In genomic region chr15:52430491-52431158, GRCm38 (mm10) we compare ENCODE assay signal across 27 mouse cellular contexts.
DNase-seq lines count a peak whose midpoint lies in the region; ATAC-seq and TF ChIP-seq lines count a peak whose summit lies in the region.
"Had no signal": no experiment of that assay in that cellular context is flagged by ENCODE, and none has a peak within 500 bp of the region (broad histone marks: within the 10 kb centered on the region; RNA-seq: fewer than 3 reads in every experiment).

No protein-coding gene starts in this region.

- no peak overlapping the region for H3K4me3 ChIP-seq in midbrain, embryonic 10.5 days
- no peak overlapping the region for H3K4me3 ChIP-seq in midbrain, embryonic 13.5 days (replicated peaks)
- no peak overlapping the region for H3K4me3 ChIP-seq in midbrain, embryonic 16.5 days (ENCODE audit: low read depth, low read length)
- H3K4me3 ChIP-seq: embryonic facial prominence, embryonic 10.5 days; embryonic facial prominence, embryonic 13.5 days; erythroblast, embryonic 14.5 days; forebrain, embryonic 12.5 days; forebrain, embryonic 15.5 days; heart, adult 2 months; heart, embryonic 10.5 days; heart, embryonic 13.5 days had no signal

- TF ChIP-seq POLR2A in brain, embryonic 14.5 days (IDR thresholded peaks at IDR 0.05; ENCODE audit: borderline replicate concordance, extremely low read depth, insufficient read depth, insufficient read length, poor library complexity, severe bottlenecking): no peak

- no peak overlapping the region for H3K9ac ChIP-seq in midbrain, embryonic 13.5 days (replicated peaks)
- 0 out of 2 replicates have a peak overlapping the region, but pooled peaks have one; percentile 30 for H3K9ac ChIP-seq in midbrain, embryonic 16.5 days (ENCODE audit: low read depth, low read length)
- H3K9ac ChIP-seq: embryonic facial prominence, embryonic 13.5 days; forebrain, embryonic 12.5 days; forebrain, embryonic 15.5 days; heart, embryonic 13.5 days had no signal

- H3K9me3 ChIP-seq in midbrain, embryonic 10.5 days (replicated peaks): no peaks in the 10 kb centered on the region
- H3K9me3 ChIP-seq in midbrain, embryonic 13.5 days: no peaks in the 10 kb centered on the region
- no peaks in the 10 kb centered on the region for H3K9me3 ChIP-seq in midbrain, embryonic 16.5 days (replicated peaks; ENCODE audit: control insufficient read depth, low read length, poor library complexity, severe bottlenecking)
- H3K9me3 ChIP-seq: embryonic facial prominence, embryonic 10.5 days; embryonic facial prominence, embryonic 13.5 days; forebrain, embryonic 12.5 days; forebrain, embryonic 15.5 days; heart, embryonic 10.5 days; heart, embryonic 13.5 days had no signal

- peaks cover 46% of the 10 kb centered on the region for H3K4me1 ChIP-seq in midbrain, embryonic 10.5 days
- peaks cover 49% of the 10 kb centered on the region for H3K4me1 ChIP-seq in midbrain, embryonic 13.5 days (replicated peaks)
- H3K4me1 ChIP-seq in midbrain, embryonic 16.5 days (ENCODE audit: control insufficient read depth, insufficient read depth, low read length): peaks cover 14% of the 10 kb centered on the region
- H3K4me1 ChIP-seq: embryonic facial prominence, embryonic 10.5 days; embryonic facial prominence, embryonic 13.5 days; heart, embryonic 10.5 days; heart, embryonic 13.5 days had no signal

- no peak overlapping the region; the same call in 1 of the 2 replicates for H3K4me2 ChIP-seq in midbrain, embryonic 13.5 days (replicated peaks)
- peak overlapping the region; percentile 1 for H3K4me2 ChIP-seq in midbrain, embryonic 16.5 days (ENCODE audit: low read length)
- H3K4me2 ChIP-seq: embryonic facial prominence, embryonic 13.5 days; forebrain, embryonic 12.5 days; forebrain, embryonic 15.5 days; heart, embryonic 13.5 days had no signal

- peak; percentile 78 for DNase-seq in brain, embryonic 14.5 days (ENCODE audit: low read depth)
- peak; percentile 36 for DNase-seq in midbrain, embryonic 10.5 days (ENCODE audit: low spot score)
- no peak for DNase-seq in adrenal gland, adult (ENCODE audit: inconsistent age in 2 of 2, low spot score in 1 of 2)
- no peak for DNase-seq in thymus, postnatal 25 days
- DNase-seq: adrenal gland, adult 8-10 months; adrenal gland, postnatal 25 days; cerebellum, adult 18-20 months; cerebellum, adult 9-11 months; cerebellum, postnatal 25 days; embryo, embryonic 11 days; gastrocnemius, postnatal 10 days; gastrocnemius, postnatal 36 days; heart, adult 2 months; heart, postnatal 14 days; heart, postnatal 4 days had no signal

- no peaks in the 10 kb centered on the region for H3K36me3 ChIP-seq in midbrain, embryonic 10.5 days
- H3K36me3 ChIP-seq in midbrain, embryonic 13.5 days: no peaks in the 10 kb centered on the region
- no peaks in the 10 kb centered on the region for H3K36me3 ChIP-seq in midbrain, embryonic 16.5 days (ENCODE audit: control insufficient read depth, insufficient read depth, low read length)
- H3K36me3 ChIP-seq: embryonic facial prominence, embryonic 10.5 days; embryonic facial prominence, embryonic 13.5 days; forebrain, embryonic 12.5 days; forebrain, embryonic 15.5 days; heart, embryonic 10.5 days; heart, embryonic 13.5 days had no signal

- WGBS in midbrain, embryonic 10.5 days: 59% methylated on average over 6 of the region's 6 CpGs
- WGBS in midbrain, embryonic 13.5 days: 33% methylated on average over 6 of the region's 6 CpGs
- 30% methylated on average over 6 of the region's 6 CpGs for WGBS in midbrain, embryonic 16.5 days

- TF ChIP-seq CTCF in brain, embryonic 14.5 days (IDR thresholded peaks at IDR 0.05; ENCODE audit: borderline replicate concordance, extremely low read depth, insufficient read depth, insufficient read length): no peak

- H3K27ac ChIP-seq in midbrain, embryonic 10.5 days (replicated peaks): peak overlapping the region; percentile 63
- H3K27ac ChIP-seq in midbrain, embryonic 13.5 days: peak overlapping the region; percentile 69
- peak overlapping the region; percentile 38; the same call in 1 of the 2 replicates for H3K27ac ChIP-seq in midbrain, embryonic 16.5 days (ENCODE audit: low read length)
- H3K27ac ChIP-seq: embryonic facial prominence, embryonic 10.5 days; embryonic facial prominence, embryonic 13.5 days; forebrain, embryonic 12.5 days; forebrain, embryonic 15.5 days; heart, adult 2 months; heart, embryonic 10.5 days; heart, embryonic 13.5 days had no signal

- ATAC-seq in midbrain, embryonic 13.5 days: peak; percentile 83
- ATAC-seq in midbrain, embryonic 16.5 days: peak; percentile 77
- ATAC-seq in megakaryocyte progenitor cell, adult 5-6 weeks (replicated peaks; ENCODE audit: poor library complexity): no peak
- ATAC-seq: CD4-positive, CD25-positive, alpha-beta regulatory T cell, adult 4 months; forebrain, embryonic 15.5 days; hindbrain, embryonic 16.5 days had no signal

- H3K27me3 ChIP-seq in midbrain, embryonic 10.5 days (ENCODE audit: low read depth, poor library complexity, severe bottlenecking): no peaks in the 10 kb centered on the region
- no peaks in the 10 kb centered on the region for H3K27me3 ChIP-seq in midbrain, embryonic 13.5 days
- H3K27me3 ChIP-seq in midbrain, embryonic 16.5 days (ENCODE audit: control insufficient read depth, insufficient read depth, low read depth, low read length): no peaks in the 10 kb centered on the region
- H3K27me3 ChIP-seq: embryonic facial prominence, embryonic 13.5 days; forebrain, embryonic 12.5 days; forebrain, embryonic 15.5 days; heart, embryonic 13.5 days had no signal

Comparison
In these comparisons a context has a peak if more than half of its experiments do, and no peak if none do; other contexts are left out.
1. DNase-seq: peak in brain, embryonic 14.5 days (single experiment) and midbrain, embryonic 10.5 days (single experiment); none in adrenal gland, adult (0 of 2) and thymus, postnatal 25 days (single experiment).
2. Peak in every context shown above with its lines, with median percentiles within 50 percentile points of each other: H3K27ac ChIP-seq.